Mouse (Mus musculus): ENCODE results near the gene Ptges3. TPM values are rescaled to one million over a fixed set of nuclear protein-coding genes. Genes with fewer than 3 reads are reported as not detected.

The Ptges3 gene
- total RNA-seq, 2 experiments from 2014 or later: 210 to 377 TPM

GRCm38 (mm10) chr10:128090651-128091563 lies 32.2 kb downstream of the Ptges3 start:
- peak; percentile 41 for ATAC-seq (replicated peaks; ENCODE audit: low FRiP score, low TSS enrichment, poor library complexity, severe bottlenecking)

GRCm38 (mm10) chr10:128091564-128092505 lies 33.1 kb downstream of the Ptges3 start, which contains the start of gene Baz2a:
Gene Baz2a, plus strand, starts transcription at chr10:128091577.
- peak; percentile 42 for ATAC-seq (replicated peaks; ENCODE audit: low FRiP score, low TSS enrichment, poor library complexity, severe bottlenecking)

- ATAC-seq (replicated peaks; ENCODE audit: low FRiP score, low TSS enrichment, poor library complexity, severe bottlenecking): peak; percentile 8; the same call in 1 of the 2 replicates
Measured at GRCm38 (mm10) chr10:128092506-128093495, 34.0 kb downstream of the Ptges3 start.

GRCm38 (mm10) chr10:128093496-128094294 lies 34.9 kb downstream of the Ptges3 start:
- ATAC-seq (replicated peaks; ENCODE audit: low FRiP score, low TSS enrichment, poor library complexity, severe bottlenecking): peak; percentile 46

- peak; percentile 60 for ATAC-seq (replicated peaks; ENCODE audit: low FRiP score, low TSS enrichment, poor library complexity, severe bottlenecking)
Measured at GRCm38 (mm10) chr10:128094340-128094968, 35.7 kb downstream of the Ptges3 start.

- ATAC-seq (replicated peaks; ENCODE audit: low FRiP score, low TSS enrichment, poor library complexity, severe bottlenecking): no peak
Measured at GRCm38 (mm10) chr10:128095003-128095636, 36.4 kb downstream of the Ptges3 start.

- ATAC-seq (replicated peaks; ENCODE audit: low FRiP score, low TSS enrichment, poor library complexity, severe bottlenecking): no peak
Measured at GRCm38 (mm10) chr10:128096313-128096692, 37.5 kb downstream of the Ptges3 start.

- peak; percentile 51 for ATAC-seq (replicated peaks; ENCODE audit: low FRiP score, low TSS enrichment, poor library complexity, severe bottlenecking)
Measured at GRCm38 (mm10) chr10:128096693-128097586, 38.2 kb downstream of the Ptges3 start.

GRCm38 (mm10) chr10:128097587-128097971 lies 38.8 kb downstream of the Ptges3 start:
- no peak for ATAC-seq (replicated peaks; ENCODE audit: low FRiP score, low TSS enrichment, poor library complexity, severe bottlenecking)

- no peak for ATAC-seq (replicated peaks; ENCODE audit: low FRiP score, low TSS enrichment, poor library complexity, severe bottlenecking)
Measured at GRCm38 (mm10) chr10:128110103-128110761, 51.5 kb downstream of the Ptges3 start.

GRCm38 (mm10) chr10:128111227-128111626 lies 52.5 kb downstream of the Ptges3 start:
- no peak for ATAC-seq (replicated peaks; ENCODE audit: low FRiP score, low TSS enrichment, poor library complexity, severe bottlenecking)

GRCm38 (mm10) chr10:128123833-128124232 lies 65.1 kb downstream of the Ptges3 start:
- ATAC-seq (replicated peaks; ENCODE audit: low FRiP score, low TSS enrichment, poor library complexity, severe bottlenecking): no peak

- ATAC-seq (replicated peaks; ENCODE audit: low FRiP score, low TSS enrichment, poor library complexity, severe bottlenecking): no peak
Measured at GRCm38 (mm10) chr10:128124831-128125230, 66.1 kb downstream of the Ptges3 start.

- ATAC-seq (replicated peaks; ENCODE audit: low FRiP score, low TSS enrichment, poor library complexity, severe bottlenecking): no peak
Measured at GRCm38 (mm10) chr10:128125951-128126350, 67.2 kb downstream of the Ptges3 start.

All from megakaryocyte-erythroid progenitor cell, adult 5-6 weeks (primary cell).